Mouse (Mus musculus) hindbrain, embryonic 11.5 days (tissue): ENCODE data around the gene Calcrl. TPM values are rescaled to one million over a fixed set of nuclear protein-coding genes. Genes with fewer than 3 reads are reported as not detected.
A peak's percentile ranks its signal among the peaks of the same experiment; 100 is the strongest.

Experiments
- ATAC-seq: fragments of 200-750 bp; cut with Nextera tagmentation; 2 replicates; pipeline ENCODE4 v1.8.0; 2017; ENCODE audit warnings: mild to moderate bottlenecking, moderate TSS enrichment, moderate library complexity; ENCODE audit not compliant: low FRiP score
- DNase-seq: peaks from one replicate; pipeline ENCODE4 v3.0.0-alpha.2; 2015; ENCODE audit warnings: low spot score
- H3K27ac ChIP-seq: fragments of 300-500 bp; sonication (generic); 2 replicates; pipeline ENCODE4 v1.5.1; 2014; ENCODE audit warnings: mild to moderate bottlenecking, low read depth, low read length
- H3K27me3 ChIP-seq: fragments of 300-500 bp; sonication (generic); 2 replicates; pipeline ENCODE4 v1.6.1; 2014; ENCODE audit warnings: mild to moderate bottlenecking, low read length, moderate library complexity, mixed read lengths; ENCODE audit not compliant: control insufficient read depth, insufficient read depth
- H3K36me3 ChIP-seq: fragments of 300-500 bp; sonication (generic); 2 replicates; pipeline ENCODE4 v1.6.1; 2014; ENCODE audit warnings: mild to moderate bottlenecking, low read length, moderate library complexity, mixed read lengths; ENCODE audit not compliant: control insufficient read depth, insufficient read depth
- H3K4me1 ChIP-seq: fragments of 300-500 bp; sonication (generic); replicated peaks from 2 replicates; pipeline ENCODE4 v1.6.1; 2014; ENCODE audit warnings: low read length, mixed read lengths; ENCODE audit not compliant: control insufficient read depth, insufficient read depth
- H3K4me2 ChIP-seq: fragments of 300-500 bp; sonication (generic); replicated peaks from 2 replicates; pipeline ENCODE4 v1.6.1; 2014; ENCODE audit warnings: mild to moderate bottlenecking, low read depth, low read length
- H3K4me3 ChIP-seq: fragments of 300-500 bp; sonication (generic); 2 replicates; pipeline ENCODE4 v1.5.1; 2014; ENCODE audit warnings: low read depth, low read length
- H3K9ac ChIP-seq: fragments of 300-500 bp; sonication (generic); 2 replicates; pipeline ENCODE4 v1.6.1; 2014; ENCODE audit warnings: low read depth, low read length
- H3K9me3 ChIP-seq: fragments of 300-500 bp; sonication (generic); 2 replicates; pipeline ENCODE4 v1.6.1; 2016; ENCODE audit warnings: low read length; ENCODE audit not compliant: control insufficient read depth
- WGBS: fragments of 180-500 bp; shearing (Covaris S2); extraction: QIAGEN DNeasy Blood & Tissue Kit; methylation state at CpG from one replicate; pipeline ENCODE4 v1.1.7; 2014; 5-methylcytosine and 5-hydroxymethylcytosine counted together
- polyA plus RNA-seq: library from polyadenylated mRNA; unstranded; fragments of >200 nt; fragmentation: Nextera tagmentation; extraction: Ambion mirVana; gene quantifications from 2 replicates; pipeline ENCODE4 v1.2.1, GENCODE M21; 2014

The Calcrl gene
- polyA plus RNA-seq, 1 experiment from 2014 or later, result 17.7 TPM

- 62% methylated on average over 10 of the region's 10 CpGs for WGBS
- DNase-seq, result no peak
These were observed 29.5 kb upstream of the Calcrl start for GRCm38 (mm10) chr2:84454551-84455235.

GRCm38 (mm10) chr2:84454051-84454450, 28.8 kb upstream of the Calcrl start:
- no peak overlapping the region for H3K27ac ChIP-seq
- ATAC-seq (peak; percentile 54; the same call in 1 of the 2 replicates), DNase-seq (peak; percentile 79)
- H3K27me3 ChIP-seq, result no peaks in the 10 kb centered on the region
- no peaks in the 10 kb centered on the region for H3K36me3 ChIP-seq
- H3K9me3 ChIP-seq, result no peaks in the 10 kb centered on the region
- no peak overlapping the region for H3K9ac ChIP-seq
- no peaks in the 10 kb centered on the region for H3K4me1 ChIP-seq
- H3K4me3 ChIP-seq, result no peak overlapping the region
- no peak overlapping the region for H3K4me2 ChIP-seq
- WGBS, result 17% methylated on average over 5 of the region's 5 CpGs

More at GRCm38 (mm10) chr2:84454551-84455235, 29.5 kb upstream of the Calcrl start:
- Histone ChIP-seq H3K4me1 (no peaks in the 10 kb centered on the region), H3K4me3 (no peak overlapping the region), H3K4me2 (no peak overlapping the region), H3K9me3 (no peaks in the 10 kb centered on the region), H3K36me3 (no peaks in the 10 kb centered on the region), H3K9ac (no peak overlapping the region), H3K27ac (no peak overlapping the region), H3K27me3 (no peaks in the 10 kb centered on the region)
- peak; percentile 48; the same call in 1 of the 2 replicates for ATAC-seq

GRCm38 (mm10) chr2:84445499-84445898, 20.3 kb upstream of the Calcrl start:
- no peak overlapping the region for H3K9ac ChIP-seq
- H3K4me3 ChIP-seq, result no peak overlapping the region
- no peaks in the 10 kb centered on the region for H3K36me3 ChIP-seq
- no peaks in the 10 kb centered on the region for H3K27me3 ChIP-seq
- no peaks in the 10 kb centered on the region for H3K9me3 ChIP-seq
- H3K27ac ChIP-seq, result no peak overlapping the region
- no peak overlapping the region for H3K4me2 ChIP-seq
- ATAC-seq (no peak), DNase-seq (no peak)
- no peaks in the 10 kb centered on the region for H3K4me1 ChIP-seq
- 91% methylated on average over 1 of the region's 1 CpGs for WGBS

GRCm38 (mm10) chr2:84441940-84442339, 16.7 kb upstream of the Calcrl start:
- H3K4me2 ChIP-seq, result no peak overlapping the region
- no peaks in the 10 kb centered on the region for H3K4me1 ChIP-seq
- no peak for DNase-seq
- no peaks in the 10 kb centered on the region for H3K9me3 ChIP-seq
- WGBS, result 93% methylated on average over 5 of the region's 5 CpGs
- no peak for ATAC-seq
- H3K4me3 ChIP-seq, result no peak overlapping the region
- H3K27ac ChIP-seq, result no peak overlapping the region
- H3K27me3 ChIP-seq, result no peaks in the 10 kb centered on the region
- no peak overlapping the region for H3K9ac ChIP-seq
- H3K36me3 ChIP-seq, result no peaks in the 10 kb centered on the region

GRCm38 (mm10) chr2:84429724-84430123, 4.5 kb upstream of the Calcrl start:
- H3K36me3 ChIP-seq, result no peaks in the 10 kb centered on the region
- no peak overlapping the region for H3K9ac ChIP-seq
- DNase-seq (peak; percentile 60), ATAC-seq (peak; percentile 56; the same call in 1 of the 2 replicates)
- H3K27ac ChIP-seq, result no peak overlapping the region
- H3K4me3 ChIP-seq, result no peak overlapping the region
- no peaks in the 10 kb centered on the region for H3K4me1 ChIP-seq
- no peak overlapping the region for H3K4me2 ChIP-seq
- H3K9me3 ChIP-seq, result no peaks in the 10 kb centered on the region
- H3K27me3 ChIP-seq, result no peaks in the 10 kb centered on the region
- WGBS, result 56% methylated on average over 11 of the region's 11 CpGs

- WGBS, result 62% methylated on average over 3 of the region's 3 CpGs
- ATAC-seq, result no peak
These were observed 3.6 kb upstream of the Calcrl start for GRCm38 (mm10) chr2:84428836-84429235.

GRCm38 (mm10) chr2:84426531-84426930, 1.3 kb upstream of the Calcrl start:
- Histone ChIP-seq H3K27me3 (no peaks in the 10 kb centered on the region), H3K4me1 (no peaks in the 10 kb centered on the region), H3K4me2 (no peak overlapping the region), H3K9me3 (no peaks in the 10 kb centered on the region), H3K9ac (no peak overlapping the region), H3K36me3 (no peaks in the 10 kb centered on the region), H3K4me3 (no peak overlapping the region), H3K27ac (no peak overlapping the region)
- WGBS, result 93% methylated on average over 4 of the region's 4 CpGs
- ATAC-seq, result no peak
- DNase-seq, result no peak

More at GRCm38 (mm10) chr2:84428836-84429235, 3.6 kb upstream of the Calcrl start:
- H3K4me3 ChIP-seq, result no peak overlapping the region
- H3K4me1 ChIP-seq, result no peaks in the 10 kb centered on the region
- H3K4me2 ChIP-seq, result no peak overlapping the region
- H3K9me3 ChIP-seq, result no peaks in the 10 kb centered on the region
- DNase-seq, result no peak
- H3K27me3 ChIP-seq, result no peaks in the 10 kb centered on the region
- no peak overlapping the region for H3K27ac ChIP-seq
- no peak overlapping the region for H3K9ac ChIP-seq
- no peaks in the 10 kb centered on the region for H3K36me3 ChIP-seq

GRCm38 (mm10) chr2:84416501-84416900, 8.7 kb downstream of the Calcrl start:
- H3K27ac ChIP-seq, result no peak overlapping the region
- H3K9ac ChIP-seq, result no peak overlapping the region
- DNase-seq (no peak), ATAC-seq (no peak)
- 73% methylated on average over 4 of the region's 4 CpGs for WGBS
- no peaks in the 10 kb centered on the region for H3K36me3 ChIP-seq
- no peak overlapping the region for H3K4me2 ChIP-seq
- no peaks in the 10 kb centered on the region for H3K4me1 ChIP-seq
- no peak overlapping the region for H3K4me3 ChIP-seq
- H3K9me3 ChIP-seq, result no peaks in the 10 kb centered on the region
- H3K27me3 ChIP-seq, result no peaks in the 10 kb centered on the region
